In the genomic region with DNA sequence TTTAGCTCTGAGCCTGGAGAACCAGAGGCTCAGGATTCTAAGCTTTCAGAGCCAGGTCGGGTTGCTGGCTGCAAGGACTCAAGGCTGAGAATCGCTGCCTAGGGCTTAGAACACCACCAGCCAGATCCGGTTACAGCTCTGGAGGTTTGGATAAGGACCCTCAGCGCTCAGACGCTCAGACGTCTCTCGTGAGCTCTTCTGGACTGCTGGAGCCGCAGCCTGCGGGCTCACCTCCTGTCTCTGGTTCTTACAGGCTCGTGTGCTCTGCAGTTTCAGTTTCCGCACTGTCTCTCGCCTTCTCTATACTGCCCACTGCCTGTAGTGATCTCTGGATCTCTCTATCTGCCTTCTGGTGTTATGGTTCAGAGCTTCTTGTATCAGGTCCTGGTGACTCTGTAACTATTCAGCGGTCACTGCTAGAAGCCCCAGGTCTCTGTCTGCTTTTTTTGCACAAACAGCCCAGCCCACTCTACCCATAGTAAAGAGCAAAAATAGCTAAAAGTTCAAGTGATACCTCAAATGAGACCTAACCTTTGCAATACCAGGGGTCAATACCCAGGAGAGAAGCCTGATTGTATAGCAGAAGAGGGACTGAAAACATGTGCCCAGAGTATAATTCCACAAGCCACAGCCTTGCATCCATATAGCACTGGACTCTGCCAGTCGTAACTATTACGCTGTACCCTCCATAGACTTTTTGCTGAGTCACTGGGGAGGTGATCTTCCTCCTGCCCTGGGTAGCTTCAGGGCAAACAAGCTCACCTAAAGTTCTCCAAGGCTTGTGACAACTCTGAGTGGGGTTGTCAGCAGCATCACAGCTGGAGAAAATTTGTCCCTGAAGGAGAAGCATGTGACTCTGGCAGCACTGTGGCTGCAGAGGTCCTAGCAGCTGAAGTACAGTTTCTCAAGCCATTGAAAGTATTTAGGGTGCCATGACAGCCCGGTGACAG, we compare ENCODE assay signal across 8 mouse cellular contexts. TPM values are rescaled to one million over a fixed set of nuclear protein-coding genes. Genes with fewer than 3 reads are reported as not detected.
DNase-seq lines count a peak whose midpoint lies in the region; ATAC-seq lines count a peak whose summit lies in the region.

No protein-coding gene starts in this region.

- H3K9me3 ChIP-seq in lung, embryonic 15.5 days: no peaks in the 10 kb centered on the region
- no peaks in the 10 kb centered on the region for H3K9me3 ChIP-seq in forebrain, embryonic 16.5 days (ENCODE audit: control insufficient read depth, low read length)
- no peaks in the 10 kb centered on the region for H3K9me3 ChIP-seq in liver, embryonic 12.5 days (replicated peaks)

- H3K27me3 ChIP-seq in lung, embryonic 15.5 days: peaks cover 5% of the 10 kb centered on the region; the same call in 1 of the 2 replicates
- H3K27me3 ChIP-seq in forebrain, embryonic 16.5 days (replicated peaks; ENCODE audit: control insufficient read depth, insufficient read depth, low read length): no peaks in the 10 kb centered on the region
- peaks cover 9% of the 10 kb centered on the region for H3K27me3 ChIP-seq in liver, embryonic 12.5 days (replicated peaks)

- WGBS in lung, embryonic 15.5 days: 21% methylated on average over 16 of the region's 16 CpGs
- 44% methylated on average over 16 of the region's 16 CpGs for WGBS in forebrain, embryonic 16.5 days
- 16% methylated on average over 16 of the region's 16 CpGs for WGBS in liver, embryonic 12.5 days (ENCODE audit: insufficient replicate concordance)

- H3K4me2 ChIP-seq in lung, embryonic 15.5 days: peak overlapping the region; percentile 42
- H3K4me2 ChIP-seq in forebrain, embryonic 16.5 days (ENCODE audit: low read length): no peak overlapping the region
- peak overlapping the region; percentile 50 for H3K4me2 ChIP-seq in liver, embryonic 12.5 days

- no peak overlapping the region; the same call in 1 of the 2 replicates for H3K4me3 ChIP-seq in lung, embryonic 15.5 days
- H3K4me3 ChIP-seq in forebrain, embryonic 16.5 days (replicated peaks; ENCODE audit: low read length): no peak overlapping the region
- H3K4me3 ChIP-seq in liver, embryonic 12.5 days: peak overlapping the region; percentile 16

- no peaks in the 10 kb centered on the region for H3K36me3 ChIP-seq in lung, embryonic 15.5 days
- no peaks in the 10 kb centered on the region for H3K36me3 ChIP-seq in forebrain, embryonic 16.5 days (ENCODE audit: control insufficient read depth, insufficient read depth)
- H3K36me3 ChIP-seq in liver, embryonic 12.5 days: no peaks in the 10 kb centered on the region

- H3K27ac ChIP-seq in lung, embryonic 15.5 days: no peak overlapping the region
- H3K27ac ChIP-seq in forebrain, embryonic 16.5 days (ENCODE audit: low read length): no peak overlapping the region
- no peak overlapping the region for H3K27ac ChIP-seq in liver, embryonic 12.5 days

- peaks cover 7% of the 10 kb centered on the region for H3K4me1 ChIP-seq in lung, embryonic 15.5 days
- H3K4me1 ChIP-seq in forebrain, embryonic 16.5 days (replicated peaks; ENCODE audit: control insufficient read depth, insufficient read depth, low read length): peaks cover 6% of the 10 kb centered on the region
- H3K4me1 ChIP-seq in liver, embryonic 12.5 days: peaks cover 7% of the 10 kb centered on the region; the same call in 1 of the 2 replicates

- ATAC-seq in lung, embryonic 15.5 days (ENCODE audit: borderline replicate concordance, extremely low read depth, low FRiP score, low TSS enrichment): no peak; the same call in 1 of the 2 replicates
- no peak for ATAC-seq in forebrain, embryonic 16.5 days
- ATAC-seq in liver, embryonic 12.5 days: no peak
- no peak for ATAC-seq in cerebellum, adult (ENCODE audit: insufficient number of reproducible peaks, low FRiP score, low TSS enrichment)

- H3K9ac ChIP-seq in lung, embryonic 15.5 days: no peak overlapping the region
- 0 out of 2 replicates have a peak overlapping the region, but pooled peaks have one; percentile 2 for H3K9ac ChIP-seq in forebrain, embryonic 16.5 days (replicated peaks; ENCODE audit: low read depth, low read length)
- peak overlapping the region; percentile 5; the same call in 1 of the 2 replicates for H3K9ac ChIP-seq in liver, embryonic 12.5 days

- DNase-seq in lung, postnatal 10 days: no peak
- peak; percentile 33 for DNase-seq in retina, postnatal 1 day
- DNase-seq in spleen, postnatal 4 days (ENCODE audit: low spot score in 2 of 2): no peak
- DNase-seq in layer of hippocampus, adult 18-20 months (ENCODE audit: low spot score in 2 of 2): no peak

RNA-seq across cellular contexts. Expression of a gene that starts 56.4 kb away (rescaled TPM):
- polyA plus RNA-seq in lung, embryonic 15.5 days (2015; fragmentation: Nextera tagmentation; extraction: Ambion mirVana): 34.2 and 35.1 TPM in 2 replicates
- polyA plus RNA-seq in forebrain, embryonic 16.5 days (2015; fragmentation: Nextera tagmentation; extraction: Ambion mirVana): 70.4 and 72.7 TPM in 2 replicates
- 5.5 and 7.2 TPM in 2 replicates for polyA plus RNA-seq in liver, embryonic 12.5 days (2016; fragmentation: Nextera tagmentation; extraction: Ambion mirVana)
- 100 to 1,000 TPM; 136 to 139 TPM for total RNA-seq in layer of hippocampus, adult 18-20 months (2021)
